Mouse (Mus musculus) MEL (cell line): Measurements from ENCODE around the gene Leo1. TPM values are rescaled to one million over a fixed set of nuclear protein-coding genes. Genes with fewer than 3 reads are reported as not detected.
A peak's percentile ranks its signal among the peaks of the same experiment; 100 is the strongest.

Experiments used
- DNase-seq: peaks from one replicate; pipeline ENCODE4 v3.0.0; 2011; ENCODE audit warnings: low read depth, low spot score
- H3K27ac ChIP-seq: 2 replicates; pipeline ENCODE4 v1.5.1; 2012; ENCODE audit warnings: low read depth, mild to moderate bottlenecking, control low read depth, low read length, moderate library complexity; ENCODE audit not compliant: control insufficient read depth
- H3K27me3 ChIP-seq, 2 experiments: fragments of 150-350 bp in 1 of 2; sonication (generic) in 1 of 2; 2 replicates each; pipeline ENCODE4 v1.6.1; 2012; ENCODE audit warnings: low read length in 2 of 2, mild to moderate bottlenecking in 2 of 2, improper control_type of control experiment in 1 of 2, moderate library complexity in 1 of 2; ENCODE audit not compliant: insufficient read depth in 2 of 2, control insufficient read depth in 1 of 2
- H3K36me3 ChIP-seq, 2 experiments: 2 replicates each; pipeline ENCODE4 v1.6.1; 2012 to 2014; ENCODE audit warnings: low read length in 2 of 2, improper control_type of control experiment in 1 of 2, inconsistent platforms in 1 of 2, mild to moderate bottlenecking in 1 of 2; ENCODE audit not compliant: insufficient read depth in 2 of 2, control insufficient read depth in 1 of 2
- H3K4me1 ChIP-seq, 2 experiments: fragments of 150-350 bp in 1 of 2; sonication (generic) in 1 of 2; 2 replicates each; pipeline ENCODE4 v1.6.1; 2012; ENCODE audit warnings: low read length in 2 of 2, improper control_type of control experiment in 1 of 2, mild to moderate bottlenecking in 1 of 2; ENCODE audit not compliant: insufficient read depth in 2 of 2, control insufficient read depth in 1 of 2
- H3K4me3 ChIP-seq, 2 experiments: fragments of 150-350 bp in 1 of 2; sonication (generic) in 1 of 2; 2 replicates each; pipeline ENCODE4 v1.5.1; 2012; ENCODE audit warnings: low read depth in 2 of 2, low read length in 2 of 2, mild to moderate bottlenecking in 2 of 2, moderate library complexity in 2 of 2, control low read depth in 1 of 2, improper control_type of control experiment in 1 of 2; ENCODE audit not compliant: control insufficient read depth in 1 of 2, insufficient read depth in 1 of 2
- H3K79me2 ChIP-seq: 2 replicates; pipeline ENCODE4 v1.6.1; 2012; ENCODE audit warnings: mild to moderate bottlenecking, low read length, moderate library complexity; ENCODE audit not compliant: control insufficient read depth, poor library complexity, insufficient read depth
- H3K9ac ChIP-seq: 2 replicates; pipeline ENCODE4 v1.6.1; 2012; ENCODE audit warnings: low read depth, mild to moderate bottlenecking, control low read depth, low read length, moderate library complexity; ENCODE audit not compliant: control insufficient read depth, poor library complexity, severe bottlenecking
- H3K9me3 ChIP-seq: fragments of 150-350 bp; sonication (generic); replicated peaks from 2 replicates; pipeline ENCODE4 v1.6.1; 2012; ENCODE audit warnings: mild to moderate bottlenecking, low read length, improper control_type of control experiment, moderate library complexity; ENCODE audit not compliant: insufficient read depth
- BHLHE40 ChIP-seq: IDR thresholded peaks from 2 replicates; pipeline ENCODE4 v1.6.1; 2012; ENCODE audit warnings: low read depth, mild to moderate bottlenecking, inconsistent platforms, low read length, improper control_type of control experiment, borderline replicate concordance
- CHD1 ChIP-seq: IDR thresholded peaks from 2 replicates; pipeline ENCODE4 v1.6.1; 2012; ENCODE audit warnings: low read depth, mild to moderate bottlenecking, inconsistent platforms, low read length, improper control_type of control experiment
- ETS1 ChIP-seq: IDR thresholded peaks from 2 replicates; pipeline ENCODE4 v1.6.1; 2012; ENCODE audit warnings: low read depth, mild to moderate bottlenecking, inconsistent platforms, low read length, improper control_type of control experiment, moderate library complexity
- GATA1 ChIP-seq: IDR thresholded peaks from 2 replicates; pipeline ENCODE4 v1.6.1; 2011; ENCODE audit warnings: low read depth, low read length, improper control_type of control experiment
- HCFC1 ChIP-seq: IDR thresholded peaks from 2 replicates; pipeline ENCODE4 v1.6.1; 2012; ENCODE audit warnings: low read depth, mild to moderate bottlenecking, inconsistent platforms, low read length, improper control_type of control experiment, moderate library complexity
- JUND ChIP-seq: IDR thresholded peaks from 2 replicates; pipeline ENCODE4 v1.6.1; 2011; ENCODE audit warnings: low read depth, mild to moderate bottlenecking, improper control_type of control experiment, low read length
- MAFK ChIP-seq: IDR thresholded peaks from 2 replicates; pipeline ENCODE4 v1.6.1; 2011; ENCODE audit warnings: low read depth, mild to moderate bottlenecking, low read length, improper control_type of control experiment, borderline replicate concordance
- MAX ChIP-seq: IDR thresholded peaks from 2 replicates; pipeline ENCODE4 v1.6.1; 2011; ENCODE audit warnings: low read length, improper control_type of control experiment
- MAZ ChIP-seq: IDR thresholded peaks from 2 replicates; pipeline ENCODE4 v1.6.1; 2012; ENCODE audit warnings: low read depth, mild to moderate bottlenecking, inconsistent platforms, low read length, improper control_type of control experiment
- MXI1 ChIP-seq: IDR thresholded peaks from 2 replicates; pipeline ENCODE4 v1.6.1; 2011; ENCODE audit warnings: mild to moderate bottlenecking, low read depth, low read length, improper control_type of control experiment
- MYC ChIP-seq: IDR thresholded peaks from 2 replicates; pipeline ENCODE4 v1.6.1; 2011; ENCODE audit warnings: low read depth, mild to moderate bottlenecking, low read length, improper control_type of control experiment, moderate library complexity
- NRF1 ChIP-seq: IDR thresholded peaks from 2 replicates; pipeline ENCODE4 v1.6.1; 2014; ENCODE audit warnings: low read depth, mild to moderate bottlenecking, inconsistent platforms, low read length, improper control_type of control experiment, moderate library complexity; ENCODE audit not compliant: poor library complexity, insufficient read depth, severe bottlenecking
- POLR2A ChIP-seq, 2 experiments: IDR thresholded peaks; 2 replicates each; pipeline ENCODE4 v1.6.1; 2011 to 2012; ENCODE audit warnings: low read length in 2 of 2, mild to moderate bottlenecking in 2 of 2, control low read depth in 1 of 2, improper control_type of control experiment in 1 of 2, low read depth in 1 of 2, moderate library complexity in 1 of 2; ENCODE audit not compliant: control insufficient read depth in 1 of 2, insufficient read depth in 1 of 2, poor library complexity in 1 of 2
- POLR2AphosphoS2 ChIP-seq: IDR thresholded peaks from 2 replicates; pipeline ENCODE4 v1.6.1; 2011; ENCODE audit warnings: low read length, improper control_type of control experiment
- RCOR1 ChIP-seq: IDR thresholded peaks from 2 replicates; pipeline ENCODE4 v1.6.1; 2012; ENCODE audit warnings: low read depth, mild to moderate bottlenecking, inconsistent platforms, low read length, improper control_type of control experiment
- SIN3A ChIP-seq: IDR thresholded peaks from 2 replicates; pipeline ENCODE4 v1.6.1; 2012; ENCODE audit warnings: low read length, improper control_type of control experiment, inconsistent platforms
- USF1 ChIP-seq: IDR thresholded peaks from 2 replicates; pipeline ENCODE4 v1.6.1; 2014; ENCODE audit warnings: low read depth, mild to moderate bottlenecking, inconsistent platforms, low read length, improper control_type of control experiment, moderate library complexity
- ZMIZ1 ChIP-seq: IDR thresholded peaks from 2 replicates; pipeline ENCODE4 v1.6.1; 2012; ENCODE audit warnings: low read depth, mild to moderate bottlenecking, inconsistent platforms, low read length, improper control_type of control experiment, moderate library complexity
- ZNF384 ChIP-seq: IDR thresholded peaks from 2 replicates; pipeline ENCODE4 v1.6.1; 2012; ENCODE audit warnings: low read depth, mild to moderate bottlenecking, inconsistent platforms, low read length, improper control_type of control experiment
- polyA plus RNA-seq, 2 experiments: library from polyadenylated mRNA; stranded (reverse) in 1 of 2; unstranded in 1 of 2; fragments of >175 nt in 1 of 2; fragments of >200 nt in 1 of 2; gene quantifications; 2 replicates each; pipeline versions ENCODE4 v1.2.1 to v1.2.4; 2012; ENCODE audit warnings: low replicate concordance in 2 of 2, low read depth in 1 of 2; ENCODE audit not compliant: insufficient read length in 2 of 2, insufficient read depth in 1 of 2, missing spikeins in 1 of 2
- total RNA-seq: library from RNA; depleted of rRNA; stranded (reverse); fragments of 300-350 nt; gene quantifications from 2 replicates; pipeline ENCODE4 v1.2.3, GENCODE M21; 2012

The Leo1 gene
- total and polyA plus RNA-seq, 3 experiments: 42.6 to 49.0 TPM; not detected in 1

- TF ChIP-seq ZMIZ1 (no peak), POLR2A (IDR thresholded peaks at IDR 0.05; ENCODE audit: control insufficient read depth in 1 of 2, insufficient read depth in 1 of 2, low read depth in 1 of 2, low read length in 2 of 2, poor library complexity in 1 of 2) (no peak), MAFK (peak; percentile 45; the same call in 1 of the 2 replicates), ZNF384 (peak; percentile 91), JUND (0 out of 2 replicates have a peak, but pooled peaks have one; percentile 61), GATA1 (peak; percentile 44; the same call in 1 of the 2 replicates)
- Histone ChIP-seq H3K79me2 (peaks cover 50% of the 10 kb centered on the region), H3K36me3 (peaks cover 0 to 26% of the 10 kb centered on the region in 2 experiments; a peak in 2 of 4 replicates), H3K4me1 (peaks cover 9 to 17% of the 10 kb centered on the region in 2 experiments), H3K27ac (peak overlapping the region; percentile 52), H3K4me3 (peak overlapping the region; percentile 34 to 70), H3K9ac (peak overlapping the region; percentile 99), H3K27me3 (no peaks in the 10 kb centered on the region), H3K9me3 (no peaks in the 10 kb centered on the region)
- peak; percentile 77 for DNase-seq
Observed at GRCm38 (mm10) chr9:75407803-75408202, 33.5 kb upstream of the Leo1 start.

DNA sequence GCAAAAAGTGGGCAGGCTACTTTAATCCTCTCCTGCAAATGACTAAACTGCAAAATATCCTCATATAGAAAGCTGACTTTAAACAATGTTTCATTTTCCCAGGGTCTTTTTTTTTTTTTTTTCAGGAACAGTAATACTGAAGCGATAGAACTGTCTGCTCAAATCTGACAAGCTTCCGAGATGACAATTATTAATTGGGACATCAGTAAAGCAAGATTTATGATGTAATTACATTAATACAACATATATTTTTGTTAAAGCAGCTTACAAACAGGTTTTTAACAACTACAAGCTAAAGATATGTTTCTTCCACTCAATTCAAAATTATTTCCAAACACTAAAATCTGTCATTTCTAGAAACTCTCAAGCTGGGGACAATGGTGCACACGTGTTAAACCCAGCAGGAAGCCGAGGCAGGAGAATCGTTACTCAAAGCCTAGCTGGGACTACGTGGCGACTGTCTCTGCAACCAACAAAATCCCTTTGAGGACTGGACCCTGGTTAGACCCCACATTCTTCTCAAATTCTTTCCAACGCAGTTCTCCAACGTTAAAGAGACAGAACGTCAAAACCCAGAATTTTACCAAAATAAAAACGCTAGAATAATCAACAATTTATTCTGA, 33.0 kb upstream of the Leo1 start:
- H3K79me2 ChIP-seq: peaks cover 46% of the 10 kb centered on the region

DNA sequence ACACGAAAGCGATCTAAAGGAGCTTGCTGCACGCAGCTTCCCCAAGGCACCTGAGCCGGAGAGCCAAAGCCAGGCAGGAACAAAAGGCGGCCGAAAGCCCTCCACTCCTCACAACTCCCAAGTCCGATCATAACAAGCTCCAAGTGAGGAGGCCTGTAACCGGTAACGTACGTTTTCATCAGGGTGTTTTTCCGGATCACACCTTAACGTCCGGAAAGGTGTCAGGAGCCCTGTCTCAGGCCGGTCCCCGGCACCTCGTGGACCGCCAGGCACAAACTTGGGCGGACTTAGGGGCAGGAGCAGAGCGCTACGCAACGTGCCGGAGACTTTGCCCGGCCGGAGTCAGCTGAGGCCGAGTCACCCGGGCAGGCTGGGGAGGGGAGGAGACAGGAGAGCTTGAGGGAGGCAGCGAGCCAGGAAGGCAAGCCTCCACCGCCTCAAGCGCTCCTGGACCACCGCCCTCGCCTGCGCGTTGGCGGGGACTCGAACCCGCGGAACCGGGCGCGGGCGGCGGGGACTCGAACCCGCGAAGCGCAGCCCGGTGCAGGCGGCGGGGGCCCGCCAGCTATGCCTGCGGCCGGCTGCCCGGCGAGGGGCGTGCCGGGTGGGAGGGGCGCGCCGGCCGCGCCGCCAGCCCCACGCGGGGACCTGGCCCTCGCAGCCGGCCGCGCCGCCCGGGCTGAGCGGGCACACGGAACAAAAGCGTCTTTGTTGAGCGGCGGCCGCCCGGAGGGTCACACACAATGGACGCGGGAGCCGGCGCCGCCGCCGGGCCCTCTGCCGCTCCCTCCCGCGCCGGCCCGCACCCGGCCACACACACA, 32.1 kb upstream of the Leo1 start:
- peaks cover 41% of the 10 kb centered on the region for H3K79me2 ChIP-seq
- H3K27ac ChIP-seq: peak overlapping the region; percentile 91
- H3K27me3 ChIP-seq: no peaks in the 10 kb centered on the region
- peak; percentile 72 for DNase-seq
- H3K36me3 ChIP-seq: peaks cover 0 to 26% of the 10 kb centered on the region in 2 experiments; a peak in 2 of 4 replicates
- H3K4me1 ChIP-seq: peaks cover 9 to 17% of the 10 kb centered on the region in 2 experiments
- TF ChIP-seq BHLHE40 (peak; percentile 12; the same call in 1 of the 2 replicates), NRF1 (0 out of 2 replicates have a peak, but pooled peaks have one; percentile 15), ETS1 (peak; percentile 37; the same call in 1 of the 2 replicates), ZMIZ1 (no peak), POLR2AphosphoS2 (no peak), MAX (peak; percentile 48; the same call in 1 of the 2 replicates), USF1 (0 out of 2 replicates have a peak, but pooled peaks have one; percentile 7), POLR2A (IDR thresholded peaks at IDR 0.05; ENCODE audit: control insufficient read depth in 1 of 2, insufficient read depth in 1 of 2, low read depth in 1 of 2, low read length in 2 of 2, poor library complexity in 1 of 2) (0 out of 4 replicates have a peak, but pooled peaks of 1 of the 2 experiments have one; percentile 26)
- H3K4me3 ChIP-seq: peak overlapping the region; percentile 66 to 80
- H3K9me3 ChIP-seq: no peaks in the 10 kb centered on the region
- peak overlapping the region; percentile 99 for H3K9ac ChIP-seq

More for the DNA sequence above, 33.0 kb upstream of the Leo1 start:
- H3K4me1 ChIP-seq: peaks cover 9 to 17% of the 10 kb centered on the region in 2 experiments
- H3K4me3 ChIP-seq: peak overlapping the region; percentile 66 to 70
- TF ChIP-seq SIN3A (peak; percentile 54; the same call in 1 of the 2 replicates), MAZ (no peak), CHD1 (0 out of 2 replicates have a peak, but pooled peaks have one; percentile 28), MYC (peak; percentile 64; the same call in 1 of the 2 replicates), RCOR1 (0 out of 2 replicates have a peak, but pooled peaks have one; percentile 3), USF1 (peak; percentile 23; the same call in 1 of the 2 replicates), BHLHE40 (no peak), MXI1 (peak; percentile 90), MAX (peak; percentile 79), HCFC1 (peak; percentile 6; the same call in 1 of the 2 replicates)
- H3K9ac ChIP-seq: peak overlapping the region; percentile 99
- H3K9me3 ChIP-seq: no peaks in the 10 kb centered on the region
- peak overlapping the region; percentile 58 for H3K27ac ChIP-seq
- no peaks in the 10 kb centered on the region for H3K27me3 ChIP-seq
- peaks cover 0 to 26% of the 10 kb centered on the region in 2 experiments; a peak in 2 of 4 replicates for H3K36me3 ChIP-seq
- DNase-seq: peak; percentile 54
